ENCODE assay signal across 8 mouse cellular contexts in the genomic region with DNA sequence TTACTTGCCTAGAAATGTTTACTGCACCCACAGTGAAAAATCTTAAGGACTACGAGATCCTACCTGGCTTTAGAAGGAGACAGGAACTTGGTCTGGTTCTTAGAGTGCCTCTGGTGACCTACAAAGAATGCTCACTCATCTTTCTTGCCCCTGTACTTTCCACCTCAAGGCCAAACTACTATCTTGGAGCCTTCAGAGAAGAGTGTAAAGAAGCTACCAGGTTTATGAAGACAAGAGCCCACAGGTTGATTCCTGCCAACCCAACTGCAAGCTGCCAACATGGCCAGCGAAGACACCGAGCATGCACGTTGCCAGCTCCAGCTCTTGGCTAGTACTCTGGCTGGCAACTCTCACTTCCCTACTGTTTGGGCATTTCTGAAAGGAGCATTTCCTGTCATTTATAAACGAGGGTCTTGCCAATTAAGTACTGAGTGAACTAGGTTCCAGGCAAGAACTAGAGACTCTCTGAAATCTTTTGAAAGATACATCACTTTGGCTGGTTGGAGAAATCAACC. TPM values are rescaled to one million over a fixed set of nuclear protein-coding genes. Genes with fewer than 3 reads are reported as not detected.
A peak's percentile ranks its signal among the peaks of the same experiment; 100 is the strongest.
DNase-seq lines count a peak whose midpoint lies in the region; ATAC-seq and TF ChIP-seq lines count a peak whose summit lies in the region.

No protein-coding gene starts in this region.

- 85% methylated on average over 5 of the region's 5 CpGs for WGBS in kidney, postnatal 0 days
- 71% methylated on average over 5 of the region's 5 CpGs for WGBS in lung, embryonic 14.5 days
- 83% methylated on average over 5 of the region's 5 CpGs for WGBS in thymus, adult 2 months

- no peak for TF ChIP-seq CTCF in kidney, postnatal 0 days (IDR thresholded peaks at IDR 0.05; ENCODE audit: low read depth)
- TF ChIP-seq CTCF in lung, embryonic 14.5 days (IDR thresholded peaks at IDR 0.05; ENCODE audit: low read depth): no peak
- TF ChIP-seq CTCF in thymus, adult 2 months (IDR thresholded peaks at IDR 0.05; ENCODE audit: borderline replicate concordance, control insufficient read depth, extremely low read depth, insufficient read depth, low read length, poor library complexity): no peak

- 0 out of 2 replicates have a peak overlapping the region, but pooled peaks have one; percentile 27 for H3K4me2 ChIP-seq in kidney, postnatal 0 days (ENCODE audit: low read length)
- H3K4me2 ChIP-seq in lung, embryonic 14.5 days: 0 out of 2 replicates have a peak overlapping the region, but pooled peaks have one; percentile 31

- 0 out of 2 replicates have a peak, but pooled peaks cover 10% of the 10 kb centered on the region for H3K36me3 ChIP-seq in kidney, postnatal 0 days (ENCODE audit: insufficient read depth, low read length)
- peaks cover 51% of the 10 kb centered on the region for H3K36me3 ChIP-seq in lung, embryonic 14.5 days (ENCODE audit: insufficient read depth)
- H3K36me3 ChIP-seq in thymus, adult 2 months (ENCODE audit: control insufficient read depth, insufficient read depth, low read length): no peaks in the 10 kb centered on the region

- DNase-seq in kidney, postnatal 0 days (ENCODE audit: low spot score): no peak
- DNase-seq in kidney, postnatal 10 days: no peak
- peak; percentile 52 for DNase-seq in cerebellum, adult 11-12 months
- peak; percentile 25 for DNase-seq in fat pad, adult 2 months (ENCODE audit: extremely low read depth, low read depth, low spot score)
- DNase-seq in lung, embryonic 14.5 days: peak; percentile 6
- DNase-seq in thymus, postnatal 25 days: no peak
- no peak for DNase-seq in thymus, adult 2 months
- DNase-seq in B cell, adult 2 months: no peak

- no peak for TF ChIP-seq POLR2A in thymus, adult 2 months (IDR thresholded peaks at IDR 0.05; ENCODE audit: control insufficient read depth, extremely low read depth, insufficient read depth, low read length, poor library complexity)

- no peaks in the 10 kb centered on the region for H3K9me3 ChIP-seq in kidney, postnatal 0 days (replicated peaks; ENCODE audit: low read length)
- no peaks in the 10 kb centered on the region for H3K9me3 ChIP-seq in lung, embryonic 14.5 days (ENCODE audit: low read depth, low read length)

- H3K27me3 ChIP-seq in kidney, postnatal 0 days (ENCODE audit: insufficient read depth, low read length): no peaks in the 10 kb centered on the region
- H3K27me3 ChIP-seq in lung, embryonic 14.5 days (ENCODE audit: insufficient read depth, low read length): no peaks in the 10 kb centered on the region
- H3K27me3 ChIP-seq in thymus, adult 2 months (ENCODE audit: control insufficient read depth, insufficient read depth, low read length): no peaks in the 10 kb centered on the region

- H3K4me3 ChIP-seq in kidney, postnatal 0 days (replicated peaks; ENCODE audit: low read depth, low read length): no peak overlapping the region
- H3K4me3 ChIP-seq in lung, embryonic 14.5 days (ENCODE audit: low read depth, low read length): no peak overlapping the region
- no peak overlapping the region for H3K4me3 ChIP-seq in thymus, adult 2 months (ENCODE audit: control insufficient read depth, insufficient read depth, low read length)

- ATAC-seq in kidney, postnatal 0 days (replicated peaks; ENCODE audit: low FRiP score, low read depth): no peak
- no peak for ATAC-seq in lung, embryonic 14.5 days (ENCODE audit: insufficient read depth)

- 0 out of 2 replicates have a peak, but pooled peaks cover 5% of the 10 kb centered on the region for H3K4me1 ChIP-seq in kidney, postnatal 0 days (replicated peaks; ENCODE audit: insufficient read depth, low read length)
- H3K4me1 ChIP-seq in lung, embryonic 14.5 days (ENCODE audit: insufficient read depth): peaks cover 15% of the 10 kb centered on the region
- no peaks in the 10 kb centered on the region for H3K4me1 ChIP-seq in thymus, adult 2 months (replicated peaks; ENCODE audit: control insufficient read depth, insufficient read depth, low read length)

- H3K9ac ChIP-seq in kidney, postnatal 0 days (ENCODE audit: low read depth, low read length): no peak overlapping the region
- H3K9ac ChIP-seq in lung, embryonic 14.5 days: no peak overlapping the region

- peak overlapping the region; percentile 20; the same call in 1 of the 2 replicates for H3K27ac ChIP-seq in kidney, postnatal 0 days
- peak overlapping the region; percentile 81 for H3K27ac ChIP-seq in lung, embryonic 14.5 days (ENCODE audit: low read depth)
- no peak overlapping the region for H3K27ac ChIP-seq in thymus, adult 2 months (ENCODE audit: control insufficient read depth, insufficient read depth, low read length)

RNA-seq across cellular contexts. Expression of a gene that starts 24.1 kb away (rescaled TPM):
- polyA plus RNA-seq in kidney, postnatal 0 days (2015; fragmentation: Nextera tagmentation; extraction: Ambion mirVana): 113 and 123 TPM in 2 replicates
- polyA plus RNA-seq in lung, embryonic 14.5 days (2014; fragmentation: Nextera tagmentation; extraction: Ambion mirVana): 69.7 and 75.3 TPM in 2 replicates
- 21.0 and 23.8 TPM in 2 replicates for polyA plus RNA-seq in thymus, adult 2 months (2012; rRNA removed)

Comparison
In these comparisons a context has a peak if more than half of its experiments do, and no peak if none do; other contexts are left out.
1. DNase-seq: peak in cerebellum, adult 11-12 months (single experiment), fat pad, adult 2 months (single experiment) and lung, embryonic 14.5 days (single experiment); none in kidney, postnatal 0 days (single experiment), kidney, postnatal 10 days (single experiment), thymus, postnatal 25 days (single experiment), thymus, adult 2 months (single experiment) and B cell, adult 2 months (0 of 2).